Mouse (Mus musculus): ENCODE measurements around the gene Gbe1. TPM values are rescaled to one million over a fixed set of nuclear protein-coding genes. Genes with fewer than 3 reads are reported as not detected.

Gbe1 gene
- 25.7 and 26.1 TPM in 2 replicates for polyA plus RNA-seq (2015; fragmentation: Nextera tagmentation; extraction: Ambion mirVana)

GRCm38 (mm10) chr16:70313886-70314577 is at the start of gene Gbe1:
TSS of gene Gbe1 (plus strand) at chr16:70313949.
- Histone ChIP-seq H3K4me3 (ENCODE audit: low read depth, low read length) (peak within 1 kb of the TSS; percentile 72), H3K36me3 (ENCODE audit: control insufficient read depth, insufficient read depth) (no peaks in the 10 kb centered on the region), H3K4me1 (replicated peaks; ENCODE audit: control insufficient read depth, insufficient read depth, low read length) (no peaks in the 10 kb centered on the region), H3K27me3 (replicated peaks; ENCODE audit: control insufficient read depth, insufficient read depth, low read length) (no peaks in the 10 kb centered on the region), H3K27ac (ENCODE audit: low read depth, low read length) (peak within 1 kb of the TSS; percentile 92), H3K4me2 (replicated peaks; ENCODE audit: low read depth) (peak within 1 kb of the TSS; percentile 62), H3K9me3 (ENCODE audit: control insufficient read depth) (no peaks in the 10 kb centered on the region), H3K9ac (ENCODE audit: low read depth, low read length) (peak within 1 kb of the TSS; percentile 82)
- peak; percentile 100 for ATAC-seq
- under 1% methylated on average over 81 of the region's 82 CpGs for WGBS
- TF ChIP-seq CTCF (IDR thresholded peaks at IDR 0.05; ENCODE audit: low read depth): peak; percentile 60

- Histone ChIP-seq H3K4me2 (replicated peaks; ENCODE audit: low read depth) (no peak overlapping the region), H3K9me3 (ENCODE audit: control insufficient read depth) (no peaks in the 10 kb centered on the region), H3K4me3 (ENCODE audit: low read depth, low read length) (no peak overlapping the region), H3K9ac (ENCODE audit: low read depth, low read length) (no peak overlapping the region), H3K4me1 (replicated peaks; ENCODE audit: control insufficient read depth, insufficient read depth, low read length) (no peaks in the 10 kb centered on the region), H3K36me3 (ENCODE audit: control insufficient read depth, insufficient read depth) (no peaks in the 10 kb centered on the region), H3K27ac (ENCODE audit: low read depth, low read length) (no peak overlapping the region), H3K27me3 (replicated peaks; ENCODE audit: control insufficient read depth, insufficient read depth, low read length) (no peaks in the 10 kb centered on the region)
- no peak for ATAC-seq
- TF ChIP-seq CTCF (IDR thresholded peaks at IDR 0.05; ENCODE audit: low read depth): no peak
- WGBS: 96% methylated on average over 4 of the region's 4 CpGs
Measured at GRCm38 (mm10) chr16:70310691-70311090, 3.1 kb upstream of the Gbe1 start.

- Histone ChIP-seq H3K4me3 (ENCODE audit: low read depth, low read length) (peak overlapping the region; percentile 72), H3K4me1 (replicated peaks; ENCODE audit: control insufficient read depth, insufficient read depth, low read length) (no peaks in the 10 kb centered on the region), H3K27ac (ENCODE audit: low read depth, low read length) (peak overlapping the region; percentile 92), H3K9me3 (ENCODE audit: control insufficient read depth) (no peaks in the 10 kb centered on the region), H3K36me3 (ENCODE audit: control insufficient read depth, insufficient read depth) (no peaks in the 10 kb centered on the region), H3K9ac (ENCODE audit: low read depth, low read length) (peak overlapping the region; percentile 82), H3K27me3 (replicated peaks; ENCODE audit: control insufficient read depth, insufficient read depth, low read length) (no peaks in the 10 kb centered on the region), H3K4me2 (replicated peaks; ENCODE audit: low read depth) (peak overlapping the region; percentile 62)
- no peak for TF ChIP-seq CTCF (IDR thresholded peaks at IDR 0.05; ENCODE audit: low read depth)
- under 1% methylated on average over 7 of the region's 7 CpGs for WGBS
- no peak for ATAC-seq
Measured at GRCm38 (mm10) chr16:70313496-70313885, 258 bp upstream of the Gbe1 start.

- Histone ChIP-seq H3K36me3 (ENCODE audit: control insufficient read depth, insufficient read depth) (no peaks in the 10 kb centered on the region), H3K27ac (ENCODE audit: low read depth, low read length) (peak overlapping the region; percentile 92), H3K9me3 (ENCODE audit: control insufficient read depth) (no peaks in the 10 kb centered on the region), H3K27me3 (replicated peaks; ENCODE audit: control insufficient read depth, insufficient read depth, low read length) (no peaks in the 10 kb centered on the region), H3K4me2 (replicated peaks; ENCODE audit: low read depth) (peak overlapping the region; percentile 62), H3K4me1 (replicated peaks; ENCODE audit: control insufficient read depth, insufficient read depth, low read length) (no peaks in the 10 kb centered on the region), H3K9ac (ENCODE audit: low read depth, low read length) (peak overlapping the region; percentile 82), H3K4me3 (ENCODE audit: low read depth, low read length) (peak overlapping the region; percentile 72)
- no peak for ATAC-seq
- no peak for TF ChIP-seq CTCF (IDR thresholded peaks at IDR 0.05; ENCODE audit: low read depth)
- under 1% methylated on average over 9 of the region's 9 CpGs for WGBS
Measured at GRCm38 (mm10) chr16:70314578-70314930, 805 bp downstream of the Gbe1 start.

- Histone ChIP-seq H3K4me1 (replicated peaks; ENCODE audit: control insufficient read depth, insufficient read depth, low read length) (no peaks in the 10 kb centered on the region), H3K27me3 (replicated peaks; ENCODE audit: control insufficient read depth, insufficient read depth, low read length) (no peaks in the 10 kb centered on the region), H3K4me3 (ENCODE audit: low read depth, low read length) (no peak overlapping the region; the same call in 1 of the 2 replicates), H3K36me3 (ENCODE audit: control insufficient read depth, insufficient read depth) (no peaks in the 10 kb centered on the region), H3K9me3 (ENCODE audit: control insufficient read depth) (no peaks in the 10 kb centered on the region), H3K9ac (ENCODE audit: low read depth, low read length) (no peak overlapping the region), H3K4me2 (replicated peaks; ENCODE audit: low read depth) (peak overlapping the region; percentile 62), H3K27ac (ENCODE audit: low read depth, low read length) (no peak overlapping the region)
- no peak for ATAC-seq
- no peak for TF ChIP-seq CTCF (IDR thresholded peaks at IDR 0.05; ENCODE audit: low read depth)
- 41% methylated on average over 3 of the region's 3 CpGs for WGBS
Measured at GRCm38 (mm10) chr16:70315261-70315660, 1.5 kb downstream of the Gbe1 start.

GRCm38 (mm10) chr16:70315862-70316390 is 2.2 kb downstream of the Gbe1 start:
- no peak for ATAC-seq
- WGBS: 91% methylated on average over 3 of the region's 3 CpGs
- H3K36me3 ChIP-seq (ENCODE audit: control insufficient read depth, insufficient read depth): no peaks in the 10 kb centered on the region
- H3K4me3 ChIP-seq (ENCODE audit: low read depth, low read length): no peak overlapping the region
- no peaks in the 10 kb centered on the region for H3K4me1 ChIP-seq (replicated peaks; ENCODE audit: control insufficient read depth, insufficient read depth, low read length)
- H3K27ac ChIP-seq (ENCODE audit: low read depth, low read length): no peak overlapping the region
- H3K9ac ChIP-seq (ENCODE audit: low read depth, low read length): no peak overlapping the region
- H3K27me3 ChIP-seq (replicated peaks; ENCODE audit: control insufficient read depth, insufficient read depth, low read length): no peaks in the 10 kb centered on the region
- TF ChIP-seq CTCF (IDR thresholded peaks at IDR 0.05; ENCODE audit: low read depth): no peak
- no peaks in the 10 kb centered on the region for H3K9me3 ChIP-seq (ENCODE audit: control insufficient read depth)
- no peak overlapping the region for H3K4me2 ChIP-seq (replicated peaks; ENCODE audit: low read depth)
